Mouse (Mus musculus) CH12.LX (cell line): ENCODE data around the gene Phox2a. TPM values are rescaled to one million over a fixed set of nuclear protein-coding genes. Genes with fewer than 3 reads are reported as not detected.

ENCODE experiments used
- DNase-seq: peaks from one replicate; pipeline ENCODE4 v3.0.0-alpha.2; 2013; ENCODE audit errors: extremely low read depth
- H3K27ac ChIP-seq: 2 replicates; pipeline ENCODE4 v1.5.1; 2012; ENCODE audit warnings: low read depth, mild to moderate bottlenecking, control low read depth, moderate library complexity; ENCODE audit not compliant: insufficient read depth
- H3K27me3 ChIP-seq: replicated peaks from 2 replicates; pipeline ENCODE3; 2012; ENCODE audit warnings: inconsistent platforms
- H3K36me3 ChIP-seq, 2 experiments: replicated peaks in 1 of 2; 2 replicates each; pipeline versions ENCODE3 to v1.6.1; 2012; ENCODE audit warnings: inconsistent platforms in 1 of 2, low read length in 1 of 2, mild to moderate bottlenecking in 1 of 2, mixed read lengths in 1 of 2, moderate library complexity in 1 of 2; ENCODE audit not compliant: control insufficient read depth in 1 of 2, insufficient read depth in 1 of 2
- H3K4me1 ChIP-seq, 2 experiments: 2 replicates each; pipeline ENCODE4 v1.6.1; 2012; ENCODE audit warnings: inconsistent platforms in 1 of 2, moderate library complexity in 1 of 2; ENCODE audit not compliant: insufficient read depth in 2 of 2, control insufficient read depth in 1 of 2
- H3K4me2 ChIP-seq: 2 replicates; pipeline ENCODE4 v1.6.1; 2012; ENCODE audit warnings: low read depth, mild to moderate bottlenecking, control low read depth; ENCODE audit not compliant: poor library complexity, insufficient read depth, severe bottlenecking
- H3K4me3 ChIP-seq, 3 experiments: fragments of 150-350 bp in 1 of 3; sonication (generic) in 1 of 3; replicated peaks in 1 of 3; 2 replicates each; pipeline versions ENCODE3 to v1.5.1; 2011 to 2012; ENCODE audit warnings: low read depth in 2 of 3, low read length in 2 of 3, mild to moderate bottlenecking in 2 of 3, moderate library complexity in 2 of 3, control low read depth in 1 of 3, improper control_type of control experiment in 1 of 3, inconsistent platforms in 1 of 3, mixed read lengths in 1 of 3; ENCODE audit not compliant: poor library complexity in 1 of 3
- H3K79me2 ChIP-seq: replicated peaks from 2 replicates; pipeline ENCODE4 v1.6.1; 2012; ENCODE audit warnings: mild to moderate bottlenecking, moderate library complexity; ENCODE audit not compliant: control insufficient read depth, poor library complexity, insufficient read depth, severe bottlenecking; ENCODE audit errors: extremely low read depth
- H3K9ac ChIP-seq: 2 replicates; pipeline ENCODE4 v1.6.1; 2012; ENCODE audit warnings: low read depth, mild to moderate bottlenecking, control low read depth, moderate library complexity; ENCODE audit not compliant: insufficient read depth
- H3K9me3 ChIP-seq: replicated peaks from 2 replicates; pipeline ENCODE3; 2012; ENCODE audit warnings: low read length, inconsistent platforms, mixed read lengths
- BHLHE40 ChIP-seq: IDR thresholded peaks from 2 replicates; pipeline ENCODE4 v1.6.1; 2011; ENCODE audit warnings: mild to moderate bottlenecking, low read depth, low read length, improper control_type of control experiment
- E2F4 ChIP-seq: IDR thresholded peaks from 2 replicates; pipeline ENCODE4 v1.6.1; 2011; ENCODE audit warnings: low read depth, low read length, improper control_type of control experiment; ENCODE audit not compliant: insufficient replicate concordance
- ETS1 ChIP-seq: conservative IDR thresholded peaks from 2 replicates; pipeline ENCODE4 v1.6.1; 2012; ENCODE audit warnings: low read depth, mild to moderate bottlenecking, inconsistent platforms, low read length, improper control_type of control experiment, moderate library complexity
- HCFC1 ChIP-seq: IDR thresholded peaks from 2 replicates; pipeline ENCODE4 v1.6.1; 2012; ENCODE audit warnings: low read depth, mild to moderate bottlenecking, inconsistent platforms, low read length, improper control_type of control experiment
- KAT2A ChIP-seq: IDR thresholded peaks from 2 replicates; pipeline ENCODE4 v1.6.1; 2012; ENCODE audit warnings: low read length, improper control_type of control experiment, inconsistent platforms; ENCODE audit not compliant: insufficient replicate concordance
- MAFK ChIP-seq: IDR thresholded peaks from 2 replicates; pipeline ENCODE4 v1.6.1; 2011; ENCODE audit warnings: low read length, improper control_type of control experiment; ENCODE audit not compliant: insufficient replicate concordance
- MAX ChIP-seq: IDR thresholded peaks from 2 replicates; pipeline ENCODE4 v1.6.1; 2011; ENCODE audit warnings: low read length, improper control_type of control experiment
- MAZ ChIP-seq: IDR thresholded peaks from 2 replicates; pipeline ENCODE4 v1.6.1; 2012; ENCODE audit warnings: low read depth, mild to moderate bottlenecking, inconsistent platforms, low read length, improper control_type of control experiment, moderate library complexity
- MYC ChIP-seq: IDR thresholded peaks from 2 replicates; pipeline ENCODE4 v1.6.1; 2011; ENCODE audit warnings: low read depth, mild to moderate bottlenecking, improper control_type of control experiment, low read length
- NELFE ChIP-seq: IDR thresholded peaks from 2 replicates; pipeline ENCODE4 v1.6.1; 2011; ENCODE audit warnings: low read depth, low read length, improper control_type of control experiment
- NRF1 ChIP-seq: IDR thresholded peaks from 2 replicates; pipeline ENCODE4 v1.6.1; 2014; ENCODE audit warnings: low read depth, mild to moderate bottlenecking, inconsistent platforms, low read length, improper control_type of control experiment, moderate library complexity
- PAX5 ChIP-seq: IDR thresholded peaks from 2 replicates; pipeline ENCODE4 v1.6.1; 2012; ENCODE audit warnings: low read length, inconsistent platforms, mixed read lengths
- POLR2A ChIP-seq: IDR thresholded peaks from 2 replicates; pipeline ENCODE4 v1.6.1; 2011; ENCODE audit warnings: low read depth, mild to moderate bottlenecking, improper control_type of control experiment, low read length
- POLR2AphosphoS2 ChIP-seq: IDR thresholded peaks from 2 replicates; pipeline ENCODE4 v1.6.1; 2011; ENCODE audit warnings: low read depth, low read length, improper control_type of control experiment
- RAD21 ChIP-seq: IDR thresholded peaks from 2 replicates; pipeline ENCODE4 v1.6.1; 2011; ENCODE audit warnings: low read depth, mild to moderate bottlenecking, low read length, improper control_type of control experiment, moderate library complexity
- RCOR1 ChIP-seq: conservative IDR thresholded peaks from 2 replicates; pipeline ENCODE4 v1.6.1; 2012; ENCODE audit warnings: low read depth, mild to moderate bottlenecking, inconsistent platforms, low read length, improper control_type of control experiment
- TCF12 ChIP-seq: IDR thresholded peaks from 2 replicates; pipeline ENCODE4 v1.6.1; 2014; ENCODE audit warnings: low read depth, mild to moderate bottlenecking, inconsistent platforms, low read length, improper control_type of control experiment
- UBTF ChIP-seq: IDR thresholded peaks from 2 replicates; pipeline ENCODE4 v1.6.1; 2012; ENCODE audit warnings: low read depth, mild to moderate bottlenecking, inconsistent platforms, low read length, improper control_type of control experiment, moderate library complexity
- USF2 ChIP-seq: conservative IDR thresholded peaks from 2 replicates; pipeline ENCODE4 v1.6.1; 2011; ENCODE audit warnings: low read depth, low read length, improper control_type of control experiment
- ZNF384 ChIP-seq: IDR thresholded peaks from 2 replicates; pipeline ENCODE4 v1.6.1; 2012; ENCODE audit warnings: low read depth, low read length, improper control_type of control experiment, inconsistent platforms
- dilution Hi-C: fragments of 300-500 bp; cut with MboI; formaldehyde crosslinking; loops from 2 replicates; pipeline ENCODE4 v1.14.3; 2020; ENCODE audit warnings: low sequenced_read_pairs; ENCODE audit not compliant: extremely low pct_unique_long_range_greater_than_20kb, extremely low pct_ligation_motif_present
- in situ Hi-C: fragments of 300-500 bp; cut with MboI; formaldehyde crosslinking; loops from 3 replicates; pipeline ENCODE4 v1.14.3; 2019; ENCODE audit warnings: low sequenced_read_pairs, low pct_ligation_motif_present, low pct_unique_long_range_greater_than_20kb, mixed read lengths
- polyA plus RNA-seq: library from polyadenylated mRNA; unstranded; fragments of >175 nt; gene quantifications from 2 replicates; pipeline ENCODE4 v1.2.1, GENCODE M21; 2012; ENCODE audit warnings: low read depth; ENCODE audit not compliant: insufficient read length
- total RNA-seq, 2 experiments: library from RNA; depleted of rRNA; stranded (reverse); fragments of 300-350 nt in 1 of 2; fragments of >200 nt in 1 of 2; gene quantifications; 2 replicates each; pipeline ENCODE4 v1.2.3; 2012 to 2014

The Phox2a gene
- total and polyA plus RNA-seq, 3 experiments = not detected

GRCm38 (mm10) chr7:101822836-101823757, 5.0 kb downstream of the Phox2a start:
- TF ChIP-seq MYC = no peak
- TF ChIP-seq MAZ = no peak
- no peak for TF ChIP-seq RCOR1
- no peak for TF ChIP-seq TCF12
- no peak for TF ChIP-seq ETS1
- TF ChIP-seq ZNF384 = no peak
- no peak for TF ChIP-seq BHLHE40
- TF ChIP-seq MAFK = no peak
- no peak for TF ChIP-seq E2F4
- no peak for TF ChIP-seq POLR2A
- TF ChIP-seq UBTF = no peak
- TF ChIP-seq POLR2AphosphoS2 = no peak
- no peak for TF ChIP-seq NRF1
- TF ChIP-seq MAX = no peak
- no peak for TF ChIP-seq HCFC1
- no peak for TF ChIP-seq PAX5
- TF ChIP-seq KAT2A = no peak
- no peak for TF ChIP-seq USF2
- no peak for TF ChIP-seq RAD21
- TF ChIP-seq NELFE = no peak
- no peaks in the 10 kb centered on the region for H3K79me2 ChIP-seq
- no peak overlapping the region for H3K27ac ChIP-seq
- H3K4me1 ChIP-seq = no peaks in the 10 kb centered on the region
- peaks cover 26% of the 10 kb centered on the region for H3K9me3 ChIP-seq
- no peak for DNase-seq
- H3K4me3 ChIP-seq = no peak overlapping the region
- no peaks in the 10 kb centered on the region for H3K27me3 ChIP-seq
- no peak overlapping the region for H3K9ac ChIP-seq
- H3K4me2 ChIP-seq = no peak overlapping the region
- dilution Hi-C loops (no loop called here), in situ Hi-C loops (no loop called here)
- peaks cover 42 to 67% of the 10 kb centered on the region in 2 experiments for H3K36me3 ChIP-seq
